Mouse (Mus musculus): ENCODE measurements around the gene D130040H23Rik. TPM values are rescaled to one million over a fixed set of nuclear protein-coding genes. Genes with fewer than 3 reads are reported as not detected.

D130040H23Rik gene
- polyA plus RNA-seq, 1 experiment from 2014 or later = 9.8 TPM

Other genes with a start within 250 kb of the D130040H23Rik start
- gene Zfp930, start 62.0 kb upstream of the D130040H23Rik start, polyA plus RNA-seq (2014; fragmentation: Nextera tagmentation; extraction: Ambion mirVana) = 12.5 and 17.6 TPM in 2 replicates
- gene Gm9495, start 182.5 kb downstream of the D130040H23Rik start, polyA plus RNA-seq (2014; fragmentation: Nextera tagmentation; extraction: Ambion mirVana) = not detected in 2 replicates

All from hindbrain, embryonic 14.5 days (tissue).